Mouse (Mus musculus) MEL (cell line): ENCODE results near the gene Pck2. TPM values are rescaled to one million over a fixed set of nuclear protein-coding genes. Genes with fewer than 3 reads are reported as not detected.

Experiments used
- DNase-seq: peaks from one replicate; pipeline ENCODE4 v3.0.0; 2011; ENCODE audit warnings: low read depth, low spot score
- H3K27ac ChIP-seq: 2 replicates; pipeline ENCODE4 v1.5.1; 2012; ENCODE audit warnings: low read depth, mild to moderate bottlenecking, control low read depth, low read length, moderate library complexity; ENCODE audit not compliant: control insufficient read depth
- H3K27me3 ChIP-seq, 2 experiments: fragments of 150-350 bp in 1 of 2; sonication (generic) in 1 of 2; 2 replicates each; pipeline ENCODE4 v1.6.1; 2012; ENCODE audit warnings: low read length in 2 of 2, mild to moderate bottlenecking in 2 of 2, improper control_type of control experiment in 1 of 2, moderate library complexity in 1 of 2; ENCODE audit not compliant: insufficient read depth in 2 of 2, control insufficient read depth in 1 of 2
- H3K36me3 ChIP-seq, 2 experiments: 2 replicates each; pipeline ENCODE4 v1.6.1; 2012 to 2014; ENCODE audit warnings: low read length in 2 of 2, improper control_type of control experiment in 1 of 2, inconsistent platforms in 1 of 2, mild to moderate bottlenecking in 1 of 2; ENCODE audit not compliant: insufficient read depth in 2 of 2, control insufficient read depth in 1 of 2
- H3K4me1 ChIP-seq, 2 experiments: fragments of 150-350 bp in 1 of 2; sonication (generic) in 1 of 2; 2 replicates each; pipeline ENCODE4 v1.6.1; 2012; ENCODE audit warnings: low read length in 2 of 2, improper control_type of control experiment in 1 of 2, mild to moderate bottlenecking in 1 of 2; ENCODE audit not compliant: insufficient read depth in 2 of 2, control insufficient read depth in 1 of 2
- H3K4me3 ChIP-seq, 2 experiments: fragments of 150-350 bp in 1 of 2; sonication (generic) in 1 of 2; 2 replicates each; pipeline ENCODE4 v1.5.1; 2012; ENCODE audit warnings: low read depth in 2 of 2, low read length in 2 of 2, mild to moderate bottlenecking in 2 of 2, moderate library complexity in 2 of 2, control low read depth in 1 of 2, improper control_type of control experiment in 1 of 2; ENCODE audit not compliant: control insufficient read depth in 1 of 2, insufficient read depth in 1 of 2
- H3K79me2 ChIP-seq: 2 replicates; pipeline ENCODE4 v1.6.1; 2012; ENCODE audit warnings: mild to moderate bottlenecking, low read length, moderate library complexity; ENCODE audit not compliant: control insufficient read depth, poor library complexity, insufficient read depth
- H3K9ac ChIP-seq: 2 replicates; pipeline ENCODE4 v1.6.1; 2012; ENCODE audit warnings: low read depth, mild to moderate bottlenecking, control low read depth, low read length, moderate library complexity; ENCODE audit not compliant: control insufficient read depth, poor library complexity, severe bottlenecking
- H3K9me3 ChIP-seq: fragments of 150-350 bp; sonication (generic); replicated peaks from 2 replicates; pipeline ENCODE4 v1.6.1; 2012; ENCODE audit warnings: mild to moderate bottlenecking, low read length, improper control_type of control experiment, moderate library complexity; ENCODE audit not compliant: insufficient read depth
- BHLHE40 ChIP-seq: IDR thresholded peaks from 2 replicates; pipeline ENCODE4 v1.6.1; 2012; ENCODE audit warnings: low read depth, mild to moderate bottlenecking, inconsistent platforms, low read length, improper control_type of control experiment, borderline replicate concordance
- CHD1 ChIP-seq: IDR thresholded peaks from 2 replicates; pipeline ENCODE4 v1.6.1; 2012; ENCODE audit warnings: low read depth, mild to moderate bottlenecking, inconsistent platforms, low read length, improper control_type of control experiment
- EP300 ChIP-seq, 2 experiments: IDR thresholded peaks; 2 replicates each; pipeline ENCODE4 v1.6.1; 2011; ENCODE audit warnings: improper control_type of control experiment in 2 of 2, low read length in 2 of 2, low read depth in 1 of 2, mild to moderate bottlenecking in 1 of 2
- ETS1 ChIP-seq: IDR thresholded peaks from 2 replicates; pipeline ENCODE4 v1.6.1; 2012; ENCODE audit warnings: low read depth, mild to moderate bottlenecking, inconsistent platforms, low read length, improper control_type of control experiment, moderate library complexity
- GATA1 ChIP-seq: IDR thresholded peaks from 2 replicates; pipeline ENCODE4 v1.6.1; 2011; ENCODE audit warnings: low read depth, low read length, improper control_type of control experiment
- JUND ChIP-seq: IDR thresholded peaks from 2 replicates; pipeline ENCODE4 v1.6.1; 2011; ENCODE audit warnings: low read depth, mild to moderate bottlenecking, improper control_type of control experiment, low read length
- MEF2A ChIP-seq: IDR thresholded peaks from 2 replicates; pipeline ENCODE4 v1.6.1; 2014; ENCODE audit warnings: low read depth, mild to moderate bottlenecking, inconsistent platforms, low read length, improper control_type of control experiment; ENCODE audit not compliant: poor library complexity, insufficient replicate concordance, severe bottlenecking; ENCODE audit errors: extremely low read depth
- MYB ChIP-seq: IDR thresholded peaks from 2 replicates; pipeline ENCODE4 v1.6.1; 2011; ENCODE audit warnings: mild to moderate bottlenecking, low read depth, low read length, improper control_type of control experiment
- MYC ChIP-seq: IDR thresholded peaks from 2 replicates; pipeline ENCODE4 v1.6.1; 2011; ENCODE audit warnings: low read depth, mild to moderate bottlenecking, low read length, improper control_type of control experiment, moderate library complexity
- POLR2A ChIP-seq, 2 experiments: IDR thresholded peaks; 2 replicates each; pipeline ENCODE4 v1.6.1; 2011 to 2012; ENCODE audit warnings: low read length in 2 of 2, mild to moderate bottlenecking in 2 of 2, control low read depth in 1 of 2, improper control_type of control experiment in 1 of 2, low read depth in 1 of 2, moderate library complexity in 1 of 2; ENCODE audit not compliant: control insufficient read depth in 1 of 2, insufficient read depth in 1 of 2, poor library complexity in 1 of 2
- POLR2AphosphoS2 ChIP-seq: IDR thresholded peaks from 2 replicates; pipeline ENCODE4 v1.6.1; 2011; ENCODE audit warnings: low read length, improper control_type of control experiment
- RAD21 ChIP-seq: IDR thresholded peaks from 2 replicates; pipeline ENCODE4 v1.6.1; 2011; ENCODE audit warnings: mild to moderate bottlenecking, low read depth, low read length, improper control_type of control experiment
- RCOR1 ChIP-seq: IDR thresholded peaks from 2 replicates; pipeline ENCODE4 v1.6.1; 2012; ENCODE audit warnings: low read depth, mild to moderate bottlenecking, inconsistent platforms, low read length, improper control_type of control experiment
- TAL1 ChIP-seq: IDR thresholded peaks from 2 replicates; pipeline ENCODE4 v1.6.1; 2012; ENCODE audit warnings: mild to moderate bottlenecking, inconsistent platforms, low read length, moderate library complexity, mixed read lengths
- TBP ChIP-seq: IDR thresholded peaks from 2 replicates; pipeline ENCODE4 v1.8.0; 2011; ENCODE audit warnings: low read depth, low read length, improper control_type of control experiment
- UBTF ChIP-seq: IDR thresholded peaks from 2 replicates; pipeline ENCODE4 v1.6.1; 2012; ENCODE audit warnings: low read depth, mild to moderate bottlenecking, inconsistent platforms, low read length, improper control_type of control experiment, moderate library complexity, borderline replicate concordance; ENCODE audit not compliant: insufficient read depth
- USF2 ChIP-seq, 2 experiments: IDR thresholded peaks; 2 replicates each; pipeline ENCODE4 v1.6.1; 2011 to 2012; ENCODE audit warnings: improper control_type of control experiment in 2 of 2, low read length in 2 of 2, borderline replicate concordance in 1 of 2, inconsistent platforms in 1 of 2, low read depth in 1 of 2, mild to moderate bottlenecking in 1 of 2; ENCODE audit not compliant: insufficient read depth in 1 of 2
- ZNF384 ChIP-seq: IDR thresholded peaks from 2 replicates; pipeline ENCODE4 v1.6.1; 2012; ENCODE audit warnings: low read depth, mild to moderate bottlenecking, inconsistent platforms, low read length, improper control_type of control experiment
- polyA plus RNA-seq, 2 experiments: library from polyadenylated mRNA; stranded (reverse) in 1 of 2; unstranded in 1 of 2; fragments of >175 nt in 1 of 2; fragments of >200 nt in 1 of 2; gene quantifications; 2 replicates each; pipeline versions ENCODE4 v1.2.1 to v1.2.4; 2012; ENCODE audit warnings: low replicate concordance in 2 of 2, low read depth in 1 of 2; ENCODE audit not compliant: insufficient read length in 2 of 2, insufficient read depth in 1 of 2, missing spikeins in 1 of 2
- total RNA-seq: library from RNA; depleted of rRNA; stranded (reverse); fragments of 300-350 nt; gene quantifications from 2 replicates; pipeline ENCODE4 v1.2.3, GENCODE M21; 2012

Gene Pck2
- total and polyA plus RNA-seq, 3 experiments, result 17.0 to 103 (median 63.7) TPM

DNA sequence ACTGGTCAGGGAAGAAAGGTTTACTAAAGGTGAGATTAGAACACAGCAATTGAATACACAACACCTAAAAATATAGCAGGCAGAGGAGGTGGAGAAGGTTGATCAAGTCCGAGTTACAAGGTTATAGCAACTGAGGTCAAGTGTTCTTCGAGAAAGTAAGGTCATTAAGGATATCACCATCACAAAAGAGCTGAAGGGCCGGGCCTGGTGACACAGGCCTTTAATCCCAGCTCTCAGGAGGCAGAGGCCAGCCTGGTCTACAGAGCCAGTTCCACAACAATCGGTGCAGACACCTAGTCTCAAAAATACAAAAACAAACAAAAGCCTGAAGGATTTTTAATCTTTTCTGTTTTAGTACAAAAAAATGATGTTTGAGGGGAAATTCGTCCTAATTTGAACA lies 11.3 kb downstream of the Pck2 start:
- Histone ChIP-seq H3K79me2 (no peaks in the 10 kb centered on the region), H3K4me1 (peaks cover 0 to 12% of the 10 kb centered on the region in 2 experiments; a peak in 2 of 4 replicates), H3K9ac (no peak overlapping the region), H3K4me3 (no peak overlapping the region), H3K27me3 (no peaks in the 10 kb centered on the region), H3K27ac (no peak overlapping the region), H3K9me3 (no peaks in the 10 kb centered on the region), H3K36me3 (peaks cover 13 to 22% of the 10 kb centered on the region in 2 experiments)
- TF ChIP-seq RCOR1 (no peak), ZNF384 (no peak), TAL1 (no peak), CHD1 (no peak), POLR2AphosphoS2 (no peak; the same call in 1 of the 2 replicates), USF2 (IDR thresholded peaks at IDR 0.05; ENCODE audit: borderline replicate concordance in 1 of 2, insufficient read depth in 1 of 2, low read depth in 1 of 2, low read length in 2 of 2) (no peak), MEF2A (no peak), BHLHE40 (no peak), RAD21 (no peak), ETS1 (no peak), JUND (no peak), POLR2A (IDR thresholded peaks at IDR 0.05; ENCODE audit: control insufficient read depth in 1 of 2, insufficient read depth in 1 of 2, low read depth in 1 of 2, low read length in 2 of 2, poor library complexity in 1 of 2) (no peak; a peak in 1 of 4 replicates), MYC (no peak), TBP (no peak), GATA1 (no peak), MYB (no peak), UBTF (no peak)
- no peak for DNase-seq

GRCm38 (mm10) chr14:55551794-55552193 lies 11.7 kb downstream of the Pck2 start:
- no peak overlapping the region for H3K9ac ChIP-seq
- peaks cover 17 to 20% of the 10 kb centered on the region in 2 experiments for H3K36me3 ChIP-seq
- no peak for TF ChIP-seq EP300 (IDR thresholded peaks at IDR 0.05; ENCODE audit: low read depth in 1 of 2, low read length in 2 of 2)
- TF ChIP-seq USF2 (IDR thresholded peaks at IDR 0.05; ENCODE audit: borderline replicate concordance in 1 of 2, insufficient read depth in 1 of 2, low read depth in 1 of 2, low read length in 2 of 2), result no peak
- TF ChIP-seq TBP, result no peak
- peak; percentile 21; the same call in 1 of the 2 replicates for TF ChIP-seq POLR2AphosphoS2
- H3K27ac ChIP-seq, result no peak overlapping the region
- peaks cover 0 to 17% of the 10 kb centered on the region in 2 experiments; a peak in 3 of 4 replicates for H3K4me1 ChIP-seq
- DNase-seq, result no peak
- H3K4me3 ChIP-seq, result no peak overlapping the region
- H3K9me3 ChIP-seq, result no peaks in the 10 kb centered on the region
- no peaks in the 10 kb centered on the region for H3K79me2 ChIP-seq
- H3K27me3 ChIP-seq, result no peaks in the 10 kb centered on the region
